Mouse (Mus musculus) stomach, embryonic 14.5 days (tissue): ENCODE measurements around the gene Scaf11. TPM values are rescaled to one million over a fixed set of nuclear protein-coding genes. Genes with fewer than 3 reads are reported as not detected.
"Not testable (repeated sequence)": the region's sequence is repeated elsewhere in the genome, so short reads cannot be mapped to it uniquely, and the experiment has no call there.

ENCODE experiments used
- ATAC-seq: fragments of 200-750 bp; cut with Nextera tagmentation; 2 replicates; pipeline ENCODE4 v1.8.0; 2017; ENCODE audit warnings: low read depth, moderate TSS enrichment; ENCODE audit not compliant: insufficient number of reproducible peaks, insufficient read depth, low FRiP score
- H3K27ac ChIP-seq: fragments of 300-500 bp; sonication (generic); 2 replicates; pipeline ENCODE4 v1.5.1; 2014; ENCODE audit warnings: mild to moderate bottlenecking, low read length, moderate library complexity, mixed read lengths
- H3K27me3 ChIP-seq: fragments of 300-500 bp; sonication (generic); 2 replicates; pipeline ENCODE4 v1.6.1; 2014; ENCODE audit warnings: low read length, control low read depth, mixed read lengths; ENCODE audit not compliant: control insufficient read depth, insufficient read depth
- H3K36me3 ChIP-seq: fragments of 300-500 bp; sonication (generic); 2 replicates; pipeline ENCODE4 v1.6.1; 2014; ENCODE audit warnings: mild to moderate bottlenecking, control low read depth, low read length, moderate library complexity, mixed read lengths; ENCODE audit not compliant: control insufficient read depth, insufficient read depth
- H3K4me1 ChIP-seq: fragments of 300-500 bp; sonication (generic); 2 replicates; pipeline ENCODE4 v1.6.1; 2014; ENCODE audit warnings: low read length, control low read depth, mixed read lengths; ENCODE audit not compliant: control insufficient read depth, insufficient read depth
- H3K4me2 ChIP-seq: fragments of 300-500 bp; sonication (generic); replicated peaks from 2 replicates; pipeline ENCODE4 v1.6.1; 2014; ENCODE audit warnings: low read depth, low read length, control low read depth
- H3K4me3 ChIP-seq: fragments of 300-500 bp; sonication (generic); 2 replicates; pipeline ENCODE4 v1.5.1; 2014; ENCODE audit warnings: low read depth, low read length, control low read depth
- H3K9ac ChIP-seq: fragments of 300-500 bp; sonication (generic); replicated peaks from 2 replicates; pipeline ENCODE4 v1.6.1; 2014; ENCODE audit warnings: low read depth, mild to moderate bottlenecking, control low read depth, low read length, moderate library complexity, mixed read lengths
- H3K9me3 ChIP-seq: fragments of 300-500 bp; sonication (generic); 2 replicates; pipeline ENCODE4 v1.6.1; 2016; ENCODE audit warnings: low read depth, low read length, control low read depth; ENCODE audit not compliant: control insufficient read depth
- WGBS: fragments of 180-500 bp; shearing (Covaris S2); extraction: QIAGEN DNeasy Blood & Tissue Kit; methylation state at CpG from one replicate; pipeline ENCODE4 v1.1.7; 2014; 5-methylcytosine and 5-hydroxymethylcytosine counted together
- polyA plus RNA-seq: library from polyadenylated mRNA; unstranded; fragments of >200 nt; fragmentation: Nextera tagmentation; extraction: Ambion mirVana; gene quantifications from 2 replicates; pipeline ENCODE4 v1.2.1, GENCODE M21; 2014

The Scaf11 gene
- 99.5 and 105 TPM in 2 replicates for polyA plus RNA-seq

DNA sequence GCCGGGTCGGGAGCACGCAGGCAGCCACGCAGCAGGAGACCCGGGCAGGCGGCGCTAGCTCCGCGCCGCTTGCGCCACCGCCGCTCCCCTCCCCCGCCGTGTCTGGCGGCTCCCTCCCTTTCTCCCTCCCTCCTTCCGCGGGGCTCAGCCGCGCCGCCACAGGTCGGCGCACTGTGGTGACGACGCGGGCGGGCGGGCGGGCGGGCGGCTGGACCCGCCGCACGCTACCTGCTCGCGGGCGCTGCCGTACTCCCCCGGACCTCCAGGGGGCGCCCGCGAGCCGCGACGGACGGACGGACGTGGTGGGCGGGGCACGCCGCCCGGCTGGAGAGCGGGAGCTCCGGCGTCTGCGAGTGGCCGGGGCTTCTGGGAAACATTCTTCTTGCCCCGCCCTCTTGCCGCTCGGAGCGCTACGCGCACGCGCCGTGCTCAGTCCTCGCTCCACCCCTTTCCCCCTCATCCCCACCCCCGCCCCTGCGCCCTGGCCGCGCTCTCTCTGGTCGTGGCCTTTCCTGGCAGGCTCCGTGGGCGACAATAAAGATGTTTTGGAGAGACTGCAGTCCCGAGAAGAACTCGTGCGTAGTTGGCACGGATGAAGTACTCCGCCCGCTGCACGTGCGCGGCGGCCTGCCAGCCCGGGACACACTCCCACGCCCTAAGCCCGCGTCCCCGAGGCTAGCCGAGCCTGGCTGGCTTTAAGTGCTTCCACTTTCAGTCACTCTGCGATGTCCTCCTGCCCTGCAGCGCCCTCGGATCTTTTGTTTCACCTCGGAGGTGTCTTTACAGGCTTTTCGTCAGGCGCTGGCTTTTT lies at the start of gene Scaf11:
TSS of gene Scaf11 (minus strand) at position 114 of the 811 bp plus-strand sequence.
- Histone ChIP-seq H3K27ac (peak within 1 kb of the TSS; percentile 99), H3K4me1 (peaks cover 20% of the 10 kb centered on the region), H3K36me3 (no peaks in the 10 kb centered on the region), H3K4me3 (peak within 1 kb of the TSS; percentile 88), H3K4me2 (peak within 1 kb of the TSS; percentile 79), H3K27me3 (no peaks in the 10 kb centered on the region), H3K9ac (peak within 1 kb of the TSS; percentile 98), H3K9me3 (no peaks in the 10 kb centered on the region)
- ATAC-seq: peak; percentile 94
- WGBS: under 1% methylated on average over 80 of the region's 96 CpGs

GRCm38 (mm10) chr15:96507097-96507840 lies 46.6 kb upstream of the Scaf11 start:
- peak overlapping the region; percentile 21 for H3K4me3 ChIP-seq
- ATAC-seq: no peak
- H3K27me3 ChIP-seq: no peaks in the 10 kb centered on the region
- no peaks in the 10 kb centered on the region for H3K4me1 ChIP-seq
- WGBS: 32% methylated on average over 18 of the region's 18 CpGs
- peaks cover 7% of the 10 kb centered on the region; the same call in 1 of the 2 replicates for H3K9me3 ChIP-seq
- H3K9ac ChIP-seq: no peak overlapping the region
- H3K36me3 ChIP-seq: no peaks in the 10 kb centered on the region
- peak overlapping the region; percentile 37 for H3K4me2 ChIP-seq
- 0 out of 2 replicates have a peak overlapping the region, but pooled peaks have one; percentile 21 for H3K27ac ChIP-seq

DNA sequence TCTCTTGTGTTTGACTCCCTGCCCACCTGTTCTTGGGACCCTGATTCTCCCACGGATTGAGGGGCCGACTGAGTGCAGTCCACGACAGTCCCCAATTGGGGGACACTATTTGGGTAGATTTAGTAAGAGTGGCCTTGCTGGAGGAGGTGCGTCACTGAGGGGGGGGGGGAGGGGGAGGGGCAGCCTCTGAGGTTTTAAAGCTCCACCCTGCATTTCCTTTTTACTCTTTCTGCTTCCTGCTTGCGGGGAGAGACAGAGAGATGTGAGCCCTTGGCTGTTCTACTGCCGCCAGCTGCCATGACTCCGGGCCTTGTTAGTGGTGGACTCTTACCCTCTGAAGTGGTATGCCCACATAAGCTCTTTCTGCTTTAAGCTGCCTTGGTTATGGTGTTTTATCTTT lies 37.0 kb upstream of the Scaf11 start:
- no peak overlapping the region for H3K9ac ChIP-seq
- H3K27ac ChIP-seq: no peak overlapping the region
- no peaks in the 10 kb centered on the region for H3K36me3 ChIP-seq
- H3K9me3 ChIP-seq: no peaks in the 10 kb centered on the region; the same call in 1 of the 2 replicates
- H3K27me3 ChIP-seq: no peaks in the 10 kb centered on the region
- ATAC-seq: no peak
- no peak overlapping the region for H3K4me2 ChIP-seq
- H3K4me3 ChIP-seq: no peak overlapping the region
- H3K4me1 ChIP-seq: no peaks in the 10 kb centered on the region
- WGBS: 90% methylated on average over 7 of the region's 7 CpGs

- H3K4me3 ChIP-seq: no peak overlapping the region
- no peaks in the 10 kb centered on the region for H3K9me3 ChIP-seq
- H3K27ac ChIP-seq: no peak overlapping the region
- H3K4me2 ChIP-seq: no peak overlapping the region
- WGBS: 82% methylated on average over 6 of the region's 6 CpGs
- H3K4me1 ChIP-seq: peaks cover 3% of the 10 kb centered on the region; the same call in 1 of the 2 replicates
- H3K27me3 ChIP-seq: no peaks in the 10 kb centered on the region
- H3K36me3 ChIP-seq: no peaks in the 10 kb centered on the region
- no peak overlapping the region for H3K9ac ChIP-seq
- no peak for ATAC-seq
These were observed 33.6 kb upstream of the Scaf11 start for GRCm38 (mm10) chr15:96494279-96494678.

DNA sequence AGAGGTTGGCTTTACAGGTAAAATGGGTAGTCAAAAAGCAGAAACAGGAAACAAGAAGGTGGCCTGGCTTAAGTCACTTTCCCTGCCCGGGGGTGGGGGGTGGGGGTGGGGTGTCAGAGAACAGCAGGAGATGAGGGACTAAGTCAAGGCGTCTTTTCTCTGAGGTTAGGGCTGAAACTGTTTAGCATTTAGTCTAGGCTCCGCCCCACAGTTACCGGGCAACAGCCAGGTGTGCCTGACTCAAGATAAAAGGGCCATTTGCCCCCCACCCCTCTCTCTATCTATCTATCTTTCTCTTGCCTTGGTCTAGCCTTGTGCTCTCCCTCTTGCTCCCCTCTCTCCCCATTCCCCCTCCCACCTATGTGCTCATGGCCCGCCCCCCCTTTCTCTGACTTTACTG lies 32.9 kb upstream of the Scaf11 start:
- H3K9me3 ChIP-seq: no peaks in the 10 kb centered on the region
- 67% methylated on average over 5 of the region's 5 CpGs for WGBS

GRCm38 (mm10) chr15:96492919-96493318 lies 32.3 kb upstream of the Scaf11 start:
- not testable (repeated sequence) for H3K4me2 ChIP-seq, H3K36me3 ChIP-seq, H3K4me1 ChIP-seq, ATAC-seq, H3K27me3 ChIP-seq, H3K4me3 ChIP-seq, H3K9ac ChIP-seq, H3K9me3 ChIP-seq, H3K27ac ChIP-seq
- 90% methylated on average over 4 of the region's 4 CpGs for WGBS

More for the DNA sequence above, 32.9 kb upstream of the Scaf11 start:
- Histone ChIP-seq H3K4me3 (no peak overlapping the region), H3K36me3 (no peaks in the 10 kb centered on the region), H3K27ac (no peak overlapping the region), H3K9ac (no peak overlapping the region), H3K4me2 (no peak overlapping the region), H3K27me3 (no peaks in the 10 kb centered on the region), H3K4me1 (peaks cover 7% of the 10 kb centered on the region; the same call in 1 of the 2 replicates)
- no peak for ATAC-seq

DNA sequence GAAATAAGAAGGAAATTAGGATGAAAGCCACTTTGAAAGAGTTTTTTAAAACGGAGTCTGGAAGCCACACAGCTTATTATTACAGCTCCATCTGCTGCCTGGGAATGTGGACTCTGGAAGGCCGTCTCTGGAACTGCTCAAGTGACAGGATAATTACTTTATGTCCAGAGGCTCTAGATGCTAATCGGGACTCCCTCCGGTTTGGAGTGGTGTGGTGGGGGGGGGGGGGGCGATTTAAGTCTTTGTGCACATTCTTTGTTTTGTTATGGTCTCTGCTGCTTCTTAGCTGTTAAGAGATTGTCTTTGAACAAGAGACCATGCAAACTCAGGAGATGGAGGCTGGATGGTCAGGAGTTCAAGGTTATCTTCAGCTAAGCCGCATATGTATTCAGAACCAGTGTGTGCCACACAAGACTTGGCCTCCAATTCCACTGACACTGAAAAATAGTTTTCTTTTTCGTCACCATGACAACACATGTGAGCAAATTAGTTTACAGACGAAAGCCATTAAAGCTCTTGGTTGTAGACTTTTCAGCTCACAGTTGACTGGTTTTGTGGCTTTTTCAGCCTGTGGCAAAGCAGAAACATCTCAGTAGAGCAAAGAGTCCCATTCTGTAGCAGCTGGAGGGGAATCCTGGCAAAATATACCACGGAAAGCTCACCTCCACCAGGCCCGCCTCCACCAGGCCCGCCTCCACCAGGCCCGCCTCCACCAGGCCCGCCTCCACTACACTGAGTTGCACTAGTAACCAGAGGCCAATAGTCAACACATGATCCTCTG lies 31.4 kb upstream of the Scaf11 start:
- Histone ChIP-seq H3K4me3 (no peak overlapping the region), H3K9ac (no peak overlapping the region), H3K36me3 (no peaks in the 10 kb centered on the region), H3K9me3 (no peaks in the 10 kb centered on the region), H3K27ac (peak overlapping the region; percentile 64), H3K4me1 (peaks cover 7% of the 10 kb centered on the region; the same call in 1 of the 2 replicates), H3K27me3 (no peaks in the 10 kb centered on the region), H3K4me2 (no peak overlapping the region)
- WGBS: 37% methylated on average over 13 of the region's 13 CpGs
- ATAC-seq: peak; percentile 74; the same call in 1 of the 2 replicates

- ATAC-seq: no peak
- Histone ChIP-seq H3K4me2 (no peak overlapping the region), H3K36me3 (no peaks in the 10 kb centered on the region), H3K27me3 (no peaks in the 10 kb centered on the region), H3K9ac (no peak overlapping the region), H3K27ac (peak overlapping the region; percentile 46; the same call in 1 of the 2 replicates), H3K4me1 (peaks cover 7% of the 10 kb centered on the region; the same call in 1 of the 2 replicates), H3K9me3 (no peaks in the 10 kb centered on the region), H3K4me3 (no peak overlapping the region)
- 15% methylated on average over 3 of the region's 3 CpGs for WGBS
These were observed 30.8 kb upstream of the Scaf11 start for GRCm38 (mm10) chr15:96491421-96491820.
